Mouse (Mus musculus) kidney, adult 2 months (tissue): ENCODE measurements at regions not wholly inside any gene's neighbourhood (a gene's known extent, or its start where the extent isn't known, plus 50 kb on each side); places are given as distances from the start of the nearest gene placed in this dataset.
A peak's percentile ranks its signal among the peaks of the same experiment; 100 is the strongest.

ENCODE experiments used
- DNase-seq: peaks from one replicate; pipeline ENCODE4 v3.0.0; 2021
- H3K27ac ChIP-seq: fragments of 200-500 bp; 2 replicates; pipeline ENCODE4 v1.5.1; 2012; ENCODE audit warnings: low read depth, low read length, control low read depth, inconsistent platforms; ENCODE audit not compliant: insufficient read depth
- H3K27me3 ChIP-seq: fragments of 200-500 bp; replicated peaks from 2 replicates; pipeline ENCODE4 v1.6.1; 2012; ENCODE audit warnings: mild to moderate bottlenecking, moderate library complexity, low read length, inconsistent platforms; ENCODE audit not compliant: control insufficient read depth, insufficient read depth
- H3K36me3 ChIP-seq: fragments of 200-500 bp; 2 replicates; pipeline ENCODE4 v1.6.1; 2012; ENCODE audit warnings: mild to moderate bottlenecking, moderate library complexity, low read length, inconsistent platforms; ENCODE audit not compliant: control insufficient read depth, insufficient read depth
- H3K4me1 ChIP-seq: fragments of 200-500 bp; 2 replicates; pipeline ENCODE4 v1.6.1; 2011; ENCODE audit warnings: low read length; ENCODE audit not compliant: control insufficient read depth, insufficient read depth
- H3K4me3 ChIP-seq: fragments of 200-500 bp; 2 replicates; pipeline ENCODE4 v1.5.1; 2011; ENCODE audit warnings: mild to moderate bottlenecking, low read depth, low read length, control low read depth; ENCODE audit not compliant: insufficient read depth
- CTCF ChIP-seq: fragments of 200-500 bp; conservative IDR thresholded peaks from 2 replicates; pipeline ENCODE4 v1.5.1; 2011; ENCODE audit warnings: low read depth, mild to moderate bottlenecking, control low read depth, low read length, moderate library complexity, mixed read lengths; ENCODE audit not compliant: insufficient read depth, insufficient read length
- POLR2A ChIP-seq: fragments of 200-500 bp; IDR thresholded peaks from one replicate; pipeline ENCODE4 v1.6.1; 2011; ENCODE audit warnings: low read depth, low read length, control low read depth
- WGBS: fragments of 180-500 bp; shearing (Covaris S2); methylation state at CpG from one replicate; pipeline ENCODE4 v1.1.7; 2018; 5-methylcytosine and 5-hydroxymethylcytosine counted together

DNA sequence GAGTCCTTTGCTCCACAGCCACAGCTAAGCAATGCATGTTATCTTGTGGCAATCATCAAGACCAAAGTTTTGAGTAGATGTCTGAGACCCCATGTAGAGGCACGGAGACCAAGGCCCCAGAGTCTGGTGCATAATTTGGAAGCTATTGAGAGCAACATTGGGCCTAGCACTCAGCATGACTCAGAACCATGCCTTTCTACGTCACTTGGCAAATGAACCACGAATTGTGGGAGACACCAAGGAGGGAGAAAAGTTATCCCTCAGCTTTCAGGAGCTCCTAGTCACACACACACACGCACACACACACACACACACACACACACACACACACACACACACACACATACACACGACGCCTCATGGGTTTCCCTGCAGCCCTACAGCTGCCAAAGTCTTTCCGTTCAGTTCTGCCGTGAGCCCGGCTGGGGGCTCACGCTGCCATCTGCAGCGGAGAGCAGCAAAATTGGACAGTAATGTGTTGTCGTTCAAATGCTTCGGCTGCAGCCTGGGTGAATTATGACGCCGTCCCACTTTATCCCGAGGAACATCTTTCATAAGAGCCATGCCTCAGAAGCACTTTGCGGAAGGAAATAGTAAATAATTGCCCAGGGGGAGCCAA, 165.8 kb upstream of the Igsf21 start:
- TF ChIP-seq POLR2A (no peak), CTCF (no peak)
- no peaks in the 10 kb centered on the region for H3K27me3 ChIP-seq
- no peak for DNase-seq
- no peak overlapping the region for H3K4me3 ChIP-seq
- no peak overlapping the region for H3K27ac ChIP-seq
- H3K36me3 ChIP-seq: no peaks in the 10 kb centered on the region
- whole genome bisulfite sequencing: 58% methylated on average over 17 of the region's 17 CpGs
- no peaks in the 10 kb centered on the region for H3K4me1 ChIP-seq

DNA sequence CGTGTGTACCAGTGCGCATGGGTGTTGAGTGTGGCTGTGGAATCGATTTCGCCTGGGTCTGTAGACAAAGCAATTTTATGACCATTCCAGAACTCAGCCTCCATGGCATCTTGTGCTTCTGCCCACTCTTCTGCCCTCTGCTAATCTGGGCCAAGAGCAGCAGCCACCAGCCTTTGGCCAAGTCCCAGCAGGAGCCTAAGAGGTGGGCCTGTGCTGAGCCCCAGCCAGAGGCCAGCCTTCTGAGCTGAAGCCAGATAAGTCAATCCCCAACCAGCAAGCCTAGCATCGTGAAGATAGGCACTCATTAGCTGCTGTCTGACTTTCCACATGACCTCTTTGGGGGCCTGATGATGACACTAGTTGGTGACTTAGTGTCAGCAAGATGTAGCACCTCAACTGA, 161.9 kb upstream of the Igsf21 start:
- 92% methylated on average over 5 of the region's 5 CpGs for WGBS
- no peaks in the 10 kb centered on the region for H3K36me3 ChIP-seq
- H3K27me3 ChIP-seq: no peaks in the 10 kb centered on the region
- no peak for TF ChIP-seq POLR2A
- no peak for TF ChIP-seq CTCF
- no peak overlapping the region for H3K4me3 ChIP-seq
- no peak for DNase-seq
- no peak overlapping the region for H3K27ac ChIP-seq
- no peaks in the 10 kb centered on the region for H3K4me1 ChIP-seq

DNA sequence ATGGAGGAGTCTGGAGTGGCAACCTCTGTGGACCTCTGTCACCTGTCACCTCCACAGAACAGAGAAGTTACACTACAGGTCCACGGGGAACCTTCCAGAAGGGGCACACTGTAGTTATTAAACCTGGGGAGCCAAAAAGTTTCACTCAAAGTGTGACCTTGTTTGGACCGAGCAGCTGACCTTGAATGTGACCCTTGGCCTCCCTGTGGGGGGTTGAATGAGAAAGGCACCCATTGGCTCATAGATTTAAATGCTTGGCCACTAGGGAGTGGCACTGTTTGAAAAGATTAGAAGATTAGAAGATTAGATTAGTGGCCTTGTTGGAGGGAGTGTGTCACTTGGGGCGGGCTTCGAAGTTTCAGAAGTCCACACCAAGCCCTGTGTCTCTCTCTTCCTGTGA, 160.3 kb upstream of the Igsf21 start:
- no peaks in the 10 kb centered on the region for H3K4me1 ChIP-seq
- H3K36me3 ChIP-seq: no peaks in the 10 kb centered on the region
- H3K27ac ChIP-seq: no peak overlapping the region
- DNase-seq: no peak
- TF ChIP-seq CTCF: no peak
- no peak for TF ChIP-seq POLR2A
- H3K4me3 ChIP-seq: no peak overlapping the region
- no peaks in the 10 kb centered on the region for H3K27me3 ChIP-seq
- 81% methylated on average over 4 of the region's 4 CpGs for WGBS

DNA sequence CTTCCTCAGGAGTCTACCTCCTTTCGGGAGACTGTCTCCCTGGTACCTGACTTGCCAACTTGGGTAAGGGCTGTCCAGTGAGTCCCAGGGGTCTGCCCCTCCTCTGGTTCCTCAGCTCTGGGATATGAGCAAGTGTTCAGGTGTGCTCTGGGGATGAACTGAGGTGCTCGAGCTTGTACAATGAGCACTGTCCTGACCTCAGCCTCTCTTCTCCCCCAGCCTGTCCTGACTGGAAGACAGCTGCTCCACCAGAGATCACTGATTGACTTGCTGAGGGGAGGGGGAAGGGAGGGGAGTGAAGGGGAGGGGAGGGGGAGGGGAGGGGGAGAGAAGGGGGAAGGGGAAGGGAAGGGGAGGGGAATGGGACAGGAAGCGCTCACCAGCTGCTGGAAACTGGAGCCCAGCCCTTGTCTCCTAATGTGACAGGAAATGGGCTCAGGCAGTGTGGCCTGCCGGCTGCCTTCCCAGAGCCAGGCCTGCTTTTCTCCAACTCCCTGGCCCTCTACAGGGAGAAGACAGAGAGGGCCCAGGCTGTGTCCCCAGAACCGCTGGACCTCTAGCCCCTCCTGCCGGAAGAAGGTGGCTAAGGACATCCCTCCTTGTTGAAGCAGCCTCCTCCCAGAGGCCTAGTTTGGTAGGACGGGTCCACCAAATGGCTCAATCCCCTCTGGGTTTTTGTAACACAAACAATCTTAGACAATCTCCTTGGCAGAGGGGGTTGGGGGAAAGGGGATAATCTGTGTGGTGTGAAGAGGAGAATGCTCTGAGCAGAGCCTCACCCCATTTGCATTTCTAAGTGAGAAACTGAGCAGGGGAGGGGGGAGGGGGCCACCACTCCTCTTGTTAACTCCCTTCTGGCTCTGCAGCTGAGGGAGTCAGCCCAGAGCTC, 159.7 kb upstream of the Igsf21 start:
- no peaks in the 10 kb centered on the region for H3K4me1 ChIP-seq
- H3K27me3 ChIP-seq: no peaks in the 10 kb centered on the region
- no peak overlapping the region for H3K27ac ChIP-seq
- WGBS: 29% methylated on average over 7 of the region's 7 CpGs
- no peaks in the 10 kb centered on the region for H3K36me3 ChIP-seq
- TF ChIP-seq CTCF (0 out of 2 replicates have a peak, but pooled peaks have one; percentile 19), POLR2A (no peak)
- peak; percentile 2 for DNase-seq
- no peak overlapping the region for H3K4me3 ChIP-seq

DNA sequence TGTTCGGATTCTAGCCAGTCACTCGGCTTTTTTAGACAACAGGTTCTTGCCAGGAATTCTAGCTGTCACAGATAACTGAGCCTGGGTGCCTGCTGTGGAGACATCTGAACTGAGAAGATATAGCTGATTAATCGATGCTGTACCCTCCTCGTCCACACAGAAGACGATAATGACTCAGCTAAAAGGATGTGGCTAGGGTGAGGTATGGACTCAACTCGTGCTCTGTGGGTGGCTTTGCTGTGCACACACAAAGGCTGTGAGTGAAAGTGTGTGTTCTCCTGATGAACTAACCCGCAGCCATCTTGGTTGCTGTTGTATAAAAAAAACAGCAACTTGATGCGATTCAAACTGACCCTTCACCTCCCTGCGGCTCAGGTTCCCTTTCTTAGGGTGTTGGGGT, 158.8 kb upstream of the Igsf21 start:
- Histone ChIP-seq H3K27me3 (no peaks in the 10 kb centered on the region), H3K36me3 (no peaks in the 10 kb centered on the region), H3K27ac (no peak overlapping the region), H3K4me3 (no peak overlapping the region), H3K4me1 (no peaks in the 10 kb centered on the region)
- TF ChIP-seq POLR2A: no peak
- no peak for TF ChIP-seq CTCF
- DNase-seq: no peak
- WGBS: 65% methylated on average over 9 of the region's 9 CpGs

DNA sequence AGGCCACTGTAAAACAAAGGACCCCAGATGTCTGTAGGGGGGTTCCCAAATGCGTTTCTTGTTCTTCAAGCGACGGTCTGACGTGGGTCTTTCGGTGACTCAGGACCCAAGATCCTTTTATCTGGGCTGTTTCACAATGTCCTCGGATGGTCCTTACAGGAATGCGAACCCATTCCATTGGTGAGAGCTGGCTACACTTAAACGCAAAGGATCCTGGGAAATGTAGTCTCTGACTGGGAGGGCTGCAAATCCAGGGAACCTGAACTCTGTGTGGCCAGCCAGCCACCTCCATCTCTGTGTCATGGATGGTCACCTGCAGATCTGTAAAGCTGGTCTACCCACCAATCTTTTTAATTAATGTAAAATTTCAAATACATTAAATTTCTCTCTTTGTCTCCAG, 156.5 kb upstream of the Igsf21 start:
- no peaks in the 10 kb centered on the region for H3K27me3 ChIP-seq
- H3K4me3 ChIP-seq: no peak overlapping the region
- no peak overlapping the region for H3K27ac ChIP-seq
- 54% methylated on average over 8 of the region's 8 CpGs for WGBS
- no peak for TF ChIP-seq CTCF
- no peak for TF ChIP-seq POLR2A
- no peaks in the 10 kb centered on the region for H3K36me3 ChIP-seq
- no peak for DNase-seq
- no peaks in the 10 kb centered on the region for H3K4me1 ChIP-seq

DNA sequence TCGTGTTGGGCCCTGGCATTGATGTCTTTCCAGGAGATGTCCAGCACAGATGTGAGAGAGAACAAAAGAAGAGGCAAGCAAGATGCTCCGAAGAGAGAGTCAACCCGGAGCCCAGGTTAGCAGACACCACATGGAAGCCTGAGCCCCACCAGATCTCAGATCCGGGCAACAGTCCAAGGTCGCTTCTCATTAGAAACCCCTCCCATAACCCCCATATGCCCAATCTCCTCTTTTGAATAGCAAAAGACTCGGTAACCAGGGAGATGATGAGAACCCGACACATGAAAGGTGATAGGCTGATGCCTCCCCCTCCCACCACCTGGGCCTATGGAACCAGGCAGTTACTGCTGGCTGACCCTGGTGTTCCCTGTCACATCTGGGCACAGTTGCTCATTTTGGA, 155.7 kb upstream of the Igsf21 start:
- no peaks in the 10 kb centered on the region for H3K27me3 ChIP-seq
- H3K27ac ChIP-seq: no peak overlapping the region
- 59% methylated on average over 7 of the region's 7 CpGs for WGBS
- no peaks in the 10 kb centered on the region for H3K4me1 ChIP-seq
- no peak for TF ChIP-seq CTCF
- TF ChIP-seq POLR2A: no peak
- H3K36me3 ChIP-seq: no peaks in the 10 kb centered on the region
- no peak for DNase-seq
- no peak overlapping the region for H3K4me3 ChIP-seq
